Mouse (Mus musculus) brain, embryonic 14.5 days (tissue): ENCODE data around the gene Nrap.

ENCODE experiments used
- CTCF ChIP-seq: fragments of 200-500 bp; IDR thresholded peaks from 2 replicates; pipeline ENCODE4 v1.5.1; 2012; ENCODE audit warnings: inconsistent platforms, mild to moderate bottlenecking, moderate library complexity, borderline replicate concordance; ENCODE audit not compliant: insufficient read depth, insufficient read length; ENCODE audit errors: extremely low read depth
- POLR2A ChIP-seq: fragments of 200-500 bp; IDR thresholded peaks from 2 replicates; pipeline ENCODE4 v1.6.1; 2012; ENCODE audit warnings: mild to moderate bottlenecking, inconsistent platforms, borderline replicate concordance; ENCODE audit not compliant: poor library complexity, insufficient read depth, insufficient read length, severe bottlenecking; ENCODE audit errors: extremely low read depth

- no peak for TF ChIP-seq CTCF
- no peak for TF ChIP-seq POLR2A
Observed at GRCm38 (mm10) chr19:56300835-56301234, 89.0 kb downstream of the Nrap start.
